Mouse (Mus musculus) forebrain, postnatal 0 days (tissue): ENCODE results near the gene Tas2r115. TPM values are rescaled to one million over a fixed set of nuclear protein-coding genes. Genes with fewer than 3 reads are reported as not detected.

Experiments
- polyA plus RNA-seq: library from polyadenylated mRNA; unstranded; fragments of >200 nt; fragmentation: Nextera tagmentation; extraction: Ambion mirVana; gene quantifications from 2 replicates; pipeline ENCODE4 v1.2.1, GENCODE M21; 2015
- total RNA-seq: library from RNA; depleted of rRNA; stranded (reverse); fragments of >200 nt; gene quantifications from 2 replicates; pipeline ENCODE4 v1.2.3, GENCODE M21; 2014; rRNA removed

Gene Tas2r115
- total and polyA plus RNA-seq, 2 experiments from 2014 or later = not detected

Other genes with a start within 250 kb of the Tas2r115 start
- not detected in 2 replicates for gene Prh1, start 168.2 kb downstream of the Tas2r115 start, total RNA-seq
- not detected in 2 replicates for gene Prh1, start 168.2 kb downstream of the Tas2r115 start, polyA plus RNA-seq
- not detected in 2 replicates for gene Prp2, start 142.1 kb downstream of the Tas2r115 start, total RNA-seq
- gene Prp2, start 142.1 kb downstream of the Tas2r115 start, polyA plus RNA-seq = not detected in 2 replicates
- not detected in 2 replicates for gene A630073D07Rik, start 86.5 kb downstream of the Tas2r115 start, total RNA-seq
- gene A630073D07Rik, start 86.5 kb downstream of the Tas2r115 start, polyA plus RNA-seq = not detected in 2 replicates
- not detected in 2 replicates for gene Tas2r120, start 81.1 kb downstream of the Tas2r115 start, total RNA-seq
- not detected in 2 replicates for gene Tas2r120, start 81.1 kb downstream of the Tas2r115 start, polyA plus RNA-seq
- not detected in 2 replicates for gene Tas2r121, start 37.0 kb downstream of the Tas2r115 start, total RNA-seq
- gene Tas2r121, start 37.0 kb downstream of the Tas2r115 start, polyA plus RNA-seq = not detected in 2 replicates
- gene Tas2r122, start 26.1 kb downstream of the Tas2r115 start, total RNA-seq = not detected in 2 replicates
- gene Tas2r122, start 26.1 kb downstream of the Tas2r115 start, polyA plus RNA-seq = not detected in 2 replicates
- gene Tas2r124, start 16.7 kb upstream of the Tas2r115 start, total RNA-seq = not detected in 2 replicates
- gene Tas2r124, start 16.7 kb upstream of the Tas2r115 start, polyA plus RNA-seq = not detected in 2 replicates
- not detected in 2 replicates for gene Tas2r102, start 24.1 kb upstream of the Tas2r115 start, total RNA-seq
- gene Tas2r102, start 24.1 kb upstream of the Tas2r115 start, polyA plus RNA-seq = not detected in 2 replicates
- gene Tas2r136, start 40.1 kb upstream of the Tas2r115 start, total RNA-seq = not detected in 2 replicates
- not detected in 2 replicates for gene Tas2r136, start 40.1 kb upstream of the Tas2r115 start, polyA plus RNA-seq
- gene Tas2r117, start 64.8 kb upstream of the Tas2r115 start, total RNA-seq = not detected in 2 replicates
- gene Tas2r117, start 64.8 kb upstream of the Tas2r115 start, polyA plus RNA-seq = not detected in 2 replicates
- gene Tas2r123, start 109.1 kb upstream of the Tas2r115 start, total RNA-seq = not detected in 2 replicates
- gene Tas2r123, start 109.1 kb upstream of the Tas2r115 start, polyA plus RNA-seq = not detected in 2 replicates
- gene Tas2r116, start 117.4 kb upstream of the Tas2r115 start, total RNA-seq = not detected in 2 replicates
- gene Tas2r116, start 117.4 kb upstream of the Tas2r115 start, polyA plus RNA-seq = not detected in 2 replicates
- not detected in 2 replicates for gene Tas2r110, start 130.0 kb upstream of the Tas2r115 start, total RNA-seq
- not detected in 2 replicates for gene Tas2r110, start 130.0 kb upstream of the Tas2r115 start, polyA plus RNA-seq
- not detected in 2 replicates for gene Tas2r113, start 155.0 kb upstream of the Tas2r115 start, total RNA-seq
- not detected in 2 replicates for gene Tas2r113, start 155.0 kb upstream of the Tas2r115 start, polyA plus RNA-seq
- not detected in 2 replicates for gene Tas2r125, start 171.6 kb upstream of the Tas2r115 start, total RNA-seq
- gene Tas2r125, start 171.6 kb upstream of the Tas2r115 start, polyA plus RNA-seq = not detected in 2 replicates
- not detected in 2 replicates for gene Tas2r129, start 213.1 kb upstream of the Tas2r115 start, total RNA-seq
- not detected in 2 replicates for gene Tas2r129, start 213.1 kb upstream of the Tas2r115 start, polyA plus RNA-seq
- gene Tas2r131, start 219.9 kb upstream of the Tas2r115 start, total RNA-seq = not detected in 2 replicates
- not detected in 2 replicates for gene Tas2r131, start 219.9 kb upstream of the Tas2r115 start, polyA plus RNA-seq
- not detected in 2 replicates for gene Tas2r109, start 242.9 kb upstream of the Tas2r115 start, total RNA-seq
- not detected in 2 replicates for gene Tas2r109, start 242.9 kb upstream of the Tas2r115 start, polyA plus RNA-seq